Mouse (Mus musculus): Measurements from ENCODE around the gene Immp1l. TPM values are rescaled to one million over a fixed set of nuclear protein-coding genes. Genes with fewer than 3 reads are reported as not detected.

The Immp1l gene
- polyA plus RNA-seq (2012; rRNA removed) = 37.6 and 63.2 TPM in 2 replicates

DNA sequence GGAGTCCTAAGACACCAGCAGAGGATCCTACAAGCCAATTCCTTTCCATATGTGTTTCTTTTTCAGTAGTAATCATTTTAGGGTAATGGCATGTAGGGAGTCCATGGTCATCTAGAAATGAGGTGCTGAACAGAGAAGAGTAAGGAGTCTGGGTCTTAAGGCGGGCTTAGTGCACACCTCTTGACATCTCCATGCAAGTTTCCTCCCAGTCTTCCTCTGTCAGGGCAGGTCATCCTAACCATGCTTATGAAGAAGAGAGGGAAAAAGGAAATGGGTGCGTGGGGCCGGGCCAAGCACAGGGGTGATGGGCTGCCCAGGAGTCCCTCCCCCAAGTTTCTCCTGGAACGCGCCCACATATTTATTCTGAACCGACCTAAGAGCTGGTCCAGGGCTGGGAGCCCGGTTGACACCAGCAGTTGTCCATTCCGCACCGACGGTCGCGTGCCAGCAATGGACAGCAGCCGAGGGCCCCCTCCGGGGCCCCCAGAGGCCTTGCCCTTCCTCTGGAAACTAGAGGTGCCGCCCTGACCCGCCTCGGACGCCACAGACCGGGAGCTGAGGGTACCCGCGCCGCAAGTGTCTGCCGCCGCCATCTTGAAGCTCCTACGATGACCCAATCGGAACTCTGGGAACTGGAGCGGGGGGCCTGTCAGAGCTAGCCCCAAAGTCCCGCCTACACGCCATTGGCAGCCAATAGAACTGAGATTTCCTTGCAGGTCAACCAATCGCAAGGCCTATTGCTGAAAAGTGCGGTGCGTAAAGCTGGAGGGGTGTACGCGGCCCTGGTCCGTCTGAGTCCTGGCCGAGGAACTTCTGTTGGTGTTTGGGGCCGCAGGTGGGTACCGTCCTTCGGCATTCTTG lies at the start of gene Immp1l, which contains the start of gene Elp4:
TSS of gene Immp1l (plus strand) at position 743 of the 861 bp plus-strand sequence.
TSS of gene Elp4 (minus strand) at position 669 of the 861 bp plus-strand sequence.

DNA sequence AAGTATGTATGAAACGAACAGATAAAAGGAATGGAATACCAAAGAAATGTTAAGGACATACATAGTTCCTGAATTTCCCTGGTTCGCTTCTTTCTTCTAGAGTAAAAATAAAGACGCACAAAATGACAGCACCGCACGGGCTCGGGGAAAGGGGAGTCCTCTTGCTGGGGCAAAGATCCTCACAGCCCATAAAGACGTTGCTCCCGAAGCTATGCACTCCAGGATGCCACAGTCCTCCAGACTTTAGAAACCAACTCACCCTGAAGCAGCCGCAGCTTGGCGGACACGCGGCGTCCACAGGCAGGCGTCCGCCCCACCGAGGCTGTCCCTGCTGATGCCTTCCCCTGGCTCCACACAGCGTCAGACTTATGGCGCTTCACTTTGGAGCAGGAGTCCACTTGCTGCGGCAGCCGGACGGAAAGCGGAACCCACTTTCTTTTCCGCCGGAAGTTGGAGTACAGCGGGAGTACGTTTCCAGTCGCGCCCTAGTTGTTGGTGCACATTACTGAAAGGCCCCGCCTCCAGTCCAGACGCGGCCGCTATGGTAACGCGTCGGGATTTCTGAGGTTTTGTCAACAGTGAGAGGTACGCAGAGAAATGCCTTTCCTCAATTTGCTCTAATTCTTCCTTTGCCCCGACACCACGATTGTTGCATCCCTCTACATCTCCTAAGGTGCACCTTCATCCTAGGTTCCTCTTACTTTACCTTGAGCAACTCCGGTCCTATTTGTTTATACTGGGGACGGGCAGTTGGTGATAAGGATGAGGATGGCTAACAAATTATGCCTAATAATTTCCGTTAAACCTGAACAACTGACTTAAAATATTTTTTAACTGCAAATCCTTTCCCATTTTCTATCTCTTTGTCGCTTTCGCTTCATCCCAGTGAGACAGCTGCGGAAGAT lies 98.6 kb downstream of the Immp1l start, which contains the start of gene Dnajc24:
TSS of gene Dnajc24 (minus strand) at position 715 of the 905 bp plus-strand sequence.

Other genes starting within 250 kb of the Immp1l start
- 51.2 and 67.9 TPM in 2 replicates for gene Pax6, start 235.7 kb upstream of the Immp1l start, polyA plus RNA-seq (2012; rRNA removed)
- 11.3 and 20.7 TPM in 2 replicates for gene Elp4, start 74 bp upstream of the Immp1l start, polyA plus RNA-seq (2012; rRNA removed)
- 36.6 and 72.6 TPM in 2 replicates for gene Dnajc24, start 98.9 kb downstream of the Immp1l start, polyA plus RNA-seq (2012; rRNA removed)

All from central nervous system, embryonic 11.5 days (tissue).